Mouse (Mus musculus) CH12.LX (cell line): ENCODE results near the gene Ercc1. TPM values are rescaled to one million over a fixed set of nuclear protein-coding genes. Genes with fewer than 3 reads are reported as not detected.

Experiments
- DNase-seq: peaks from one replicate; pipeline ENCODE4 v3.0.0-alpha.2; 2013; ENCODE audit errors: extremely low read depth
- H3K27ac ChIP-seq: 2 replicates; pipeline ENCODE4 v1.5.1; 2012; ENCODE audit warnings: low read depth, mild to moderate bottlenecking, control low read depth, moderate library complexity; ENCODE audit not compliant: insufficient read depth
- H3K27me3 ChIP-seq: replicated peaks from 2 replicates; pipeline ENCODE3; 2012; ENCODE audit warnings: inconsistent platforms
- H3K36me3 ChIP-seq, 2 experiments: replicated peaks in 1 of 2; 2 replicates each; pipeline versions ENCODE3 to v1.6.1; 2012; ENCODE audit warnings: inconsistent platforms in 1 of 2, low read length in 1 of 2, mild to moderate bottlenecking in 1 of 2, mixed read lengths in 1 of 2, moderate library complexity in 1 of 2; ENCODE audit not compliant: control insufficient read depth in 1 of 2, insufficient read depth in 1 of 2
- H3K4me1 ChIP-seq, 2 experiments: 2 replicates each; pipeline ENCODE4 v1.6.1; 2012; ENCODE audit warnings: inconsistent platforms in 1 of 2, moderate library complexity in 1 of 2; ENCODE audit not compliant: insufficient read depth in 2 of 2, control insufficient read depth in 1 of 2
- H3K4me2 ChIP-seq: 2 replicates; pipeline ENCODE4 v1.6.1; 2012; ENCODE audit warnings: low read depth, mild to moderate bottlenecking, control low read depth; ENCODE audit not compliant: poor library complexity, insufficient read depth, severe bottlenecking
- H3K4me3 ChIP-seq, 3 experiments: fragments of 150-350 bp in 1 of 3; sonication (generic) in 1 of 3; replicated peaks in 1 of 3; 2 replicates each; pipeline versions ENCODE3 to v1.5.1; 2011 to 2012; ENCODE audit warnings: low read depth in 2 of 3, low read length in 2 of 3, mild to moderate bottlenecking in 2 of 3, moderate library complexity in 2 of 3, control low read depth in 1 of 3, improper control_type of control experiment in 1 of 3, inconsistent platforms in 1 of 3, mixed read lengths in 1 of 3; ENCODE audit not compliant: poor library complexity in 1 of 3
- H3K79me2 ChIP-seq: replicated peaks from 2 replicates; pipeline ENCODE4 v1.6.1; 2012; ENCODE audit warnings: mild to moderate bottlenecking, moderate library complexity; ENCODE audit not compliant: control insufficient read depth, poor library complexity, insufficient read depth, severe bottlenecking; ENCODE audit errors: extremely low read depth
- H3K9ac ChIP-seq: 2 replicates; pipeline ENCODE4 v1.6.1; 2012; ENCODE audit warnings: low read depth, mild to moderate bottlenecking, control low read depth, moderate library complexity; ENCODE audit not compliant: insufficient read depth
- H3K9me3 ChIP-seq: replicated peaks from 2 replicates; pipeline ENCODE3; 2012; ENCODE audit warnings: low read length, inconsistent platforms, mixed read lengths
- BHLHE40 ChIP-seq: IDR thresholded peaks from 2 replicates; pipeline ENCODE4 v1.6.1; 2011; ENCODE audit warnings: mild to moderate bottlenecking, low read depth, low read length, improper control_type of control experiment
- CHD2 ChIP-seq: IDR thresholded peaks from 2 replicates; pipeline ENCODE4 v1.6.1; 2011; ENCODE audit warnings: low read length, improper control_type of control experiment
- CTCF ChIP-seq, 2 experiments: IDR thresholded peaks in 1 of 2; conservative IDR thresholded peaks in 1 of 2; 2 replicates each; pipeline ENCODE4 v1.5.1; 2011 to 2012; ENCODE audit warnings: low read depth in 2 of 2, low read length in 2 of 2, improper control_type of control experiment in 1 of 2, inconsistent platforms in 1 of 2, mild to moderate bottlenecking in 1 of 2, moderate library complexity in 1 of 2
- ELF1 ChIP-seq: IDR thresholded peaks from 2 replicates; pipeline ENCODE4 v1.6.1; 2014; ENCODE audit warnings: low read depth, mild to moderate bottlenecking, inconsistent platforms, low read length, improper control_type of control experiment
- GABPA ChIP-seq: IDR thresholded peaks from 2 replicates; pipeline ENCODE4 v1.6.1; 2012; ENCODE audit warnings: low read depth, low read length, improper control_type of control experiment, inconsistent platforms; ENCODE audit not compliant: insufficient replicate concordance
- IRF4 ChIP-seq: IDR thresholded peaks from 2 replicates; pipeline ENCODE4 v1.6.1; 2014; ENCODE audit warnings: low read depth, mild to moderate bottlenecking, inconsistent platforms, low read length, improper control_type of control experiment
- JUN ChIP-seq: IDR thresholded peaks from 2 replicates; pipeline ENCODE4 v1.6.1; 2011; ENCODE audit warnings: low read depth, mild to moderate bottlenecking, low read length, improper control_type of control experiment, moderate library complexity; ENCODE audit not compliant: insufficient read depth
- MAFK ChIP-seq: IDR thresholded peaks from 2 replicates; pipeline ENCODE4 v1.6.1; 2011; ENCODE audit warnings: low read length, improper control_type of control experiment; ENCODE audit not compliant: insufficient replicate concordance
- MAZ ChIP-seq: IDR thresholded peaks from 2 replicates; pipeline ENCODE4 v1.6.1; 2012; ENCODE audit warnings: low read depth, mild to moderate bottlenecking, inconsistent platforms, low read length, improper control_type of control experiment, moderate library complexity
- MEF2A ChIP-seq: IDR thresholded peaks from 2 replicates; pipeline ENCODE4 v1.6.1; 2014; ENCODE audit warnings: low read depth, mild to moderate bottlenecking, inconsistent platforms, low read length, improper control_type of control experiment, borderline replicate concordance
- MXI1 ChIP-seq: IDR thresholded peaks from 2 replicates; pipeline ENCODE4 v1.6.1; 2011; ENCODE audit warnings: mild to moderate bottlenecking, low read depth, low read length, improper control_type of control experiment
- MYC ChIP-seq: IDR thresholded peaks from 2 replicates; pipeline ENCODE4 v1.6.1; 2011; ENCODE audit warnings: low read depth, mild to moderate bottlenecking, improper control_type of control experiment, low read length
- NELFE ChIP-seq: IDR thresholded peaks from 2 replicates; pipeline ENCODE4 v1.6.1; 2011; ENCODE audit warnings: low read depth, low read length, improper control_type of control experiment
- NRF1 ChIP-seq: IDR thresholded peaks from 2 replicates; pipeline ENCODE4 v1.6.1; 2014; ENCODE audit warnings: low read depth, mild to moderate bottlenecking, inconsistent platforms, low read length, improper control_type of control experiment, moderate library complexity
- PAX5 ChIP-seq: IDR thresholded peaks from 2 replicates; pipeline ENCODE4 v1.6.1; 2012; ENCODE audit warnings: low read length, inconsistent platforms, mixed read lengths
- POLR2A ChIP-seq: IDR thresholded peaks from 2 replicates; pipeline ENCODE4 v1.6.1; 2011; ENCODE audit warnings: low read depth, mild to moderate bottlenecking, improper control_type of control experiment, low read length
- POLR2AphosphoS2 ChIP-seq: IDR thresholded peaks from 2 replicates; pipeline ENCODE4 v1.6.1; 2011; ENCODE audit warnings: low read depth, low read length, improper control_type of control experiment
- RAD21 ChIP-seq: IDR thresholded peaks from 2 replicates; pipeline ENCODE4 v1.6.1; 2011; ENCODE audit warnings: low read depth, mild to moderate bottlenecking, low read length, improper control_type of control experiment, moderate library complexity
- RCOR1 ChIP-seq: conservative IDR thresholded peaks from 2 replicates; pipeline ENCODE4 v1.6.1; 2012; ENCODE audit warnings: low read depth, mild to moderate bottlenecking, inconsistent platforms, low read length, improper control_type of control experiment
- SIN3A ChIP-seq: IDR thresholded peaks from 2 replicates; pipeline ENCODE4 v1.6.1; 2012; ENCODE audit warnings: low read length, improper control_type of control experiment, inconsistent platforms
- SMC3 ChIP-seq: IDR thresholded peaks from 2 replicates; pipeline ENCODE4 v1.6.1; 2011; ENCODE audit warnings: low read depth, low read length, improper control_type of control experiment
- TBP ChIP-seq: conservative IDR thresholded peaks from 2 replicates; pipeline ENCODE4 v1.6.1; 2011; ENCODE audit warnings: low read depth, low read length, improper control_type of control experiment
- UBTF ChIP-seq: IDR thresholded peaks from 2 replicates; pipeline ENCODE4 v1.6.1; 2012; ENCODE audit warnings: low read depth, mild to moderate bottlenecking, inconsistent platforms, low read length, improper control_type of control experiment, moderate library complexity
- USF1 ChIP-seq: IDR thresholded peaks from 2 replicates; pipeline ENCODE4 v1.6.1; 2014; ENCODE audit warnings: low read depth, mild to moderate bottlenecking, inconsistent platforms, low read length, improper control_type of control experiment
- USF2 ChIP-seq: conservative IDR thresholded peaks from 2 replicates; pipeline ENCODE4 v1.6.1; 2011; ENCODE audit warnings: low read depth, low read length, improper control_type of control experiment
- ZKSCAN1 ChIP-seq: IDR thresholded peaks from 2 replicates; pipeline ENCODE4 v1.6.1; 2012; ENCODE audit warnings: low read depth, inconsistent platforms, low read length, improper control_type of control experiment, borderline replicate concordance
- ZMIZ1 ChIP-seq: IDR thresholded peaks from 2 replicates; pipeline ENCODE4 v1.6.1; 2012; ENCODE audit warnings: low read depth, mild to moderate bottlenecking, inconsistent platforms, low read length, improper control_type of control experiment
- dilution Hi-C: fragments of 300-500 bp; cut with MboI; formaldehyde crosslinking; loops from 2 replicates; pipeline ENCODE4 v1.14.3; 2020; ENCODE audit warnings: low sequenced_read_pairs; ENCODE audit not compliant: extremely low pct_unique_long_range_greater_than_20kb, extremely low pct_ligation_motif_present
- in situ Hi-C: fragments of 300-500 bp; cut with MboI; formaldehyde crosslinking; loops from 3 replicates; pipeline ENCODE4 v1.14.3; 2019; ENCODE audit warnings: low sequenced_read_pairs, low pct_ligation_motif_present, low pct_unique_long_range_greater_than_20kb, mixed read lengths
- polyA plus RNA-seq: library from polyadenylated mRNA; unstranded; fragments of >175 nt; gene quantifications from 2 replicates; pipeline ENCODE4 v1.2.1, GENCODE M21; 2012; ENCODE audit warnings: low read depth; ENCODE audit not compliant: insufficient read length
- total RNA-seq, 2 experiments: library from RNA; depleted of rRNA; stranded (reverse); fragments of 300-350 nt in 1 of 2; fragments of >200 nt in 1 of 2; gene quantifications; 2 replicates each; pipeline ENCODE4 v1.2.3; 2012 to 2014

Ercc1 gene
- total and polyA plus RNA-seq, 3 experiments = 26.9 to 28.2 (median 27.7) TPM

DNA sequence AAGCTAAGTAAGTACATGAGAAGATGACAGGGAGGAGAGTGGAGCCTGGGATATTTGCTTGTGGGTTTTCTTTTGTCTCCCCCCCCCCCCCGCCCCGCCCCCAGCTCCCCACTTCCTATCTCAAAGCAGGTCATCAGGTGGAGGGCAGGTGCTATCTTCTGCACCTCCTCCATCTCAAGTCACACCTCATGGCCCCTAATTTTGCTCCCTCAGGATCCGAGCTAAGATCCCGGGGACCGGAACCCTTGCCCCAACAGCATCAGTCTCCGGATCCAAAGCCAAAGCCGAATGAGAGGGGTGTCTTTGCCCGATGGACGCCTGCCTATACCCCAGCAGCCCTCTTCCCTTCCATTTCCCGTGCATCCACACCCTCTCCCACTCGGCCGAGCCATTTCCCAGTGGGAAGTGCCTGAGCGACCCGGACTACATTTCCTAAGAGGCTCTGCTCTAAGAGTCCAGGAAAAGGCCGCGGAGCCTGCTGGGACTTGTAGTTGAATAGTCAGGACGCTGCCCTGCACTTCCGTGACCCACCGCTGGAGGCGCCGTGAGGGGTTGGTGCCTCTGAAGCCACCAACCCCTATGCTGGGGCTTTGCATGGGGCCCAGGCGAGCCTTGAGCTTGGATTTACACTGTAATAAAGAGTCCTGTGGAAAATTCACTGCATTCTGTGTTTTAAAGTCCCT, 48.9 kb upstream of the Ercc1 start (continued):
- TF ChIP-seq TBP (0 out of 2 replicates have a peak, but pooled peaks have one; percentile 21), IRF4 (peak; percentile 58; the same call in 1 of the 2 replicates), ELF1 (peak; percentile 96), NELFE (no peak), PAX5 (no peak), USF2 (no peak), MXI1 (no peak; the same call in 1 of the 2 replicates), SIN3A (no peak), MEF2A (no peak), RCOR1 (no peak), JUN (no peak)

GRCm38 (mm10) chr7:19297034-19297433, 47.5 kb upstream of the Ercc1 start:
- Histone ChIP-seq H3K27me3 (peaks cover 8% of the 10 kb centered on the region), H3K27ac (no peak overlapping the region), H3K4me3 (no peak overlapping the region), H3K9ac (no peak overlapping the region), H3K4me2 (no peak overlapping the region)
- dilution Hi-C loops (no loop called here), in situ Hi-C loops (no loop called here)
- DNase-seq = no peak
- no peak for TF ChIP-seq UBTF
- TF ChIP-seq ELF1 = no peak
- TF ChIP-seq CTCF (conservative IDR thresholded peaks at IDR 0.05 in 1 of 2, IDR thresholded peaks at IDR 0.05 in 1 of 2; ENCODE audit: low read depth in 2 of 2, low read length in 2 of 2) = peak; percentile 19 to 32; a peak in 3 of 4 replicates
- no peak for TF ChIP-seq CHD2
- TF ChIP-seq, all 38 proteins: peak for 1
- peaks cover 3% of the 10 kb centered on the region for H3K9me3 ChIP-seq
- peaks cover 4 to 22% of the 10 kb centered on the region in 2 experiments; a peak in 3 of 4 replicates for H3K4me1 ChIP-seq
- H3K36me3 ChIP-seq = no peaks in the 10 kb centered on the region
- no peaks in the 10 kb centered on the region for H3K79me2 ChIP-seq

GRCm38 (mm10) chr7:19297794-19298193, 46.8 kb upstream of the Ercc1 start:
- no peak overlapping the region for H3K4me3 ChIP-seq
- no peaks in the 10 kb centered on the region for H3K79me2 ChIP-seq
- H3K9me3 ChIP-seq = peaks cover 3% of the 10 kb centered on the region
- no peak overlapping the region for H3K4me2 ChIP-seq
- in situ Hi-C loops = no loop called here
- no peak for DNase-seq
- TF ChIP-seq PAX5 (no peak), RAD21 (no peak), NRF1 (no peak), ZKSCAN1 (no peak), JUN (no peak), MEF2A (no peak), BHLHE40 (no peak), MAZ (no peak), MAFK (no peak), USF1 (no peak), SIN3A (no peak), GABPA (no peak), POLR2A (no peak), MYC (no peak), SMC3 (no peak), ZMIZ1 (no peak), POLR2AphosphoS2 (no peak)
- TF ChIP-seq, all 38 proteins: peak for 0
- no peak overlapping the region for H3K27ac ChIP-seq
- dilution Hi-C loops = no loop called here
- H3K9ac ChIP-seq = no peak overlapping the region
- H3K36me3 ChIP-seq = no peaks in the 10 kb centered on the region
- peaks cover 4 to 24% of the 10 kb centered on the region in 2 experiments; a peak in 3 of 4 replicates for H3K4me1 ChIP-seq
- peaks cover 16% of the 10 kb centered on the region for H3K27me3 ChIP-seq
